Mouse (Mus musculus) C2C12 (cell line): ENCODE data around the gene Kalrn. TPM values are rescaled to one million over a fixed set of nuclear protein-coding genes. Genes with fewer than 3 reads are reported as not detected.

Experiments used
- H3K27me3 ChIP-seq: one replicate; pipeline ENCODE4 v1.6.1; 2011; ENCODE audit not compliant: control insufficient read depth, insufficient read depth, insufficient read length
- H3K36me3 ChIP-seq: one replicate; pipeline ENCODE4 v1.6.1; 2011; ENCODE audit not compliant: control insufficient read depth, insufficient read depth
- H3K4me3 ChIP-seq: one replicate; pipeline ENCODE4 v1.5.1; 2011; ENCODE audit warnings: mild to moderate bottlenecking, control low read depth; ENCODE audit not compliant: poor library complexity, insufficient read depth, severe bottlenecking
- H3K79me2 ChIP-seq: one replicate; pipeline ENCODE4 v1.6.1; 2011; ENCODE audit not compliant: control insufficient read depth, insufficient read depth
- H3K79me3 ChIP-seq: one replicate; pipeline ENCODE4 v1.6.1; 2011; ENCODE audit warnings: low read depth, control low read depth
- H3ac ChIP-seq: one replicate; pipeline ENCODE3; 2011; ENCODE audit warnings: low read depth; ENCODE audit not compliant: control insufficient read depth, insufficient read length
- CEBPB ChIP-seq: IDR thresholded peaks from one replicate; pipeline ENCODE4 v1.6.1; 2011; ENCODE audit warnings: low read depth, mild to moderate bottlenecking, control low read depth, moderate library complexity
- CTCF ChIP-seq: IDR thresholded peaks from one replicate; pipeline ENCODE4 v1.5.1; 2011; ENCODE audit not compliant: control insufficient read depth, insufficient read depth, insufficient read length
- FOSL1 ChIP-seq: IDR thresholded peaks from one replicate; pipeline ENCODE4 v1.8.0; 2011; ENCODE audit warnings: mild to moderate bottlenecking, low read length; ENCODE audit not compliant: poor library complexity, insufficient read depth, severe bottlenecking
- MAX ChIP-seq: IDR thresholded peaks from one replicate; pipeline ENCODE4 v1.6.1; 2011; ENCODE audit warnings: mild to moderate bottlenecking, control low read depth
- MYOD1 ChIP-seq: IDR thresholded peaks from one replicate; pipeline ENCODE4 v1.6.1; 2011; ENCODE audit warnings: low read depth; ENCODE audit not compliant: control insufficient read depth, insufficient read length
- MYOG ChIP-seq: IDR thresholded peaks from one replicate; pipeline ENCODE4 v1.6.1; 2011; ENCODE audit not compliant: control insufficient read depth, insufficient read length; ENCODE audit errors: extremely low read depth
- USF1 ChIP-seq: IDR thresholded peaks from one replicate; pipeline ENCODE4 v1.6.1; 2011; ENCODE audit warnings: low read depth, mild to moderate bottlenecking, control low read depth, moderate library complexity
- polyA plus RNA-seq: library from polyadenylated mRNA; unstranded; fragments of >200 nt; fragmentation: generic; extraction: Trizol; gene quantifications from one replicate; pipeline ENCODE4 v1.2.1, GENCODE M21; 2012; ENCODE audit warnings: missing spikeins

Kalrn gene
- polyA plus RNA-seq, 1 experiment = 8.6 TPM

DNA sequence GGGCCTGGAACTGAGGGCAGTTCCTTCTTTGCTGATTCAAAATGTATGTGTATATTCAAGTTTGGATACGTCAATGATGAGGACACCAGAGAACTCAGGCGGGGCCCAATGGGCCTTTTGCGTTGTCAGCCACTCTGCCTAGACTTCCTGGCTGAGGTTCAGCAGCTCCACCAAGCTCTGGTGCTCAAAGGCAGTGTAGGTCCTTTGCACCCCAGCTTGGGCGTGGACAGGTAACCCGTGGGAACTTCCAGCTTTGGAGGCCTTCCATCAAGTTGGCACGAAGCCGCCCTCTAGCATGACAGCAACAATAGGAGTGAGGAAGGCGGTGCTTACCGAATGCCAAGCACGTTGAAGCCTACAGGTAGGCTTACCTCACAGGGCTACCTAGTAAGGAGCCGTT is 639.9 kb downstream of the Kalrn start:
- H3K79me3 ChIP-seq = no peaks in the 10 kb centered on the region
- H3K27me3 ChIP-seq = no peaks in the 10 kb centered on the region
- TF ChIP-seq MYOD1 (no peak), CTCF (no peak), CEBPB (no peak), MAX (no peak), MYOG (no peak), FOSL1 (no peak), USF1 (no peak)
- no peak overlapping the region for H3K4me3 ChIP-seq
- no peak overlapping the region for H3ac ChIP-seq
- H3K36me3 ChIP-seq = no peaks in the 10 kb centered on the region
- no peaks in the 10 kb centered on the region for H3K79me2 ChIP-seq

GRCm38 (mm10) chr16:33932126-33932525 is 641.2 kb downstream of the Kalrn start:
- no peak for TF ChIP-seq MAX
- TF ChIP-seq MYOG = no peak

GRCm38 (mm10) chr16:33931682-33932081 is 641.6 kb downstream of the Kalrn start:
- H3K27me3 ChIP-seq = no peaks in the 10 kb centered on the region
- no peaks in the 10 kb centered on the region for H3K36me3 ChIP-seq
- no peaks in the 10 kb centered on the region for H3K79me3 ChIP-seq
- H3K4me3 ChIP-seq = no peak overlapping the region
- H3K79me2 ChIP-seq = no peaks in the 10 kb centered on the region
- no peak for TF ChIP-seq CEBPB
- TF ChIP-seq MYOD1 = no peak
- no peak for TF ChIP-seq MAX
- TF ChIP-seq FOSL1 = no peak
- no peak for TF ChIP-seq CTCF
- no peak for TF ChIP-seq USF1
- no peak for TF ChIP-seq MYOG
- no peak overlapping the region for H3ac ChIP-seq

More at GRCm38 (mm10) chr16:33932126-33932525, 641.2 kb downstream of the Kalrn start:
- no peaks in the 10 kb centered on the region for H3K79me3 ChIP-seq
- H3K27me3 ChIP-seq = no peaks in the 10 kb centered on the region
- H3K4me3 ChIP-seq = no peak overlapping the region
- H3K36me3 ChIP-seq = no peaks in the 10 kb centered on the region
- H3ac ChIP-seq = no peak overlapping the region
- no peaks in the 10 kb centered on the region for H3K79me2 ChIP-seq

GRCm38 (mm10) chr16:33930785-33931184 is 642.5 kb downstream of the Kalrn start:
- Histone ChIP-seq H3K79me2 (no peaks in the 10 kb centered on the region), H3K36me3 (no peaks in the 10 kb centered on the region), H3K27me3 (no peaks in the 10 kb centered on the region), H3K4me3 (no peak overlapping the region), H3K79me3 (no peaks in the 10 kb centered on the region), H3ac (no peak overlapping the region)
- TF ChIP-seq MYOG (no peak), FOSL1 (no peak), CEBPB (no peak), MYOD1 (no peak), CTCF (no peak), USF1 (no peak), MAX (no peak)

GRCm38 (mm10) chr16:33928788-33929462 is 644.4 kb downstream of the Kalrn start:
- Histone ChIP-seq H3K79me3 (no peaks in the 10 kb centered on the region), H3K27me3 (no peaks in the 10 kb centered on the region), H3ac (no peak overlapping the region), H3K36me3 (no peaks in the 10 kb centered on the region), H3K79me2 (no peaks in the 10 kb centered on the region), H3K4me3 (no peak overlapping the region)
- TF ChIP-seq USF1 = no peak
- TF ChIP-seq MAX = no peak
- TF ChIP-seq MYOG = no peak
- no peak for TF ChIP-seq FOSL1
- no peak for TF ChIP-seq CEBPB
- no peak for TF ChIP-seq CTCF
- TF ChIP-seq MYOD1 = no peak

DNA sequence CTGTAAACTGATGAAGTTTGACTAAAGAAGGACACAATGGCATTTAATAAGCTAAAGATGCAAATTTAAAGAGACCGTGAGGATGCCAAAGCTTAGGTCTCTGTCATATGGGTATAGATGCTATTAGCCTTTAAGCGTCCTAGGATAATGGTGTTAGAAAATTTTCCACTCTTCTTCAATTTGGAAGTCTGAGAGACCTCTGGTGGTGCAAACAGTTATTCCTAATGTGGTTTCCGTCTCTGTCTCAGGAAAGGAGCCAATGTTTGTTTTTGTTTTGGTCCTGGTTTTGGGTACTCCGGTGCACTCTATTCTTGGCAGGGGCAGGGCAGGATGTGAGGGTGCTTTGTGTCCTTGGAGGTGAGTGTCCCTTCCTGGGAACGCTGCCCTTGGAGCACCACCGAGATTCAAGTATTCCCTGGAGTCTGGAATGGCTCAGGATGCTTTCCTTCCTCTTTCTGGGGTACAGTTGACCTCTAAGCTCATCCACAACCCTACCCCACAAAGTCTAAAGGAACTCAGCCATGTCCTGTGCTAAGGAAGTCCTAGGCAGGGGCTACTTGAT is 646.0 kb downstream of the Kalrn start:
- Histone ChIP-seq H3K36me3 (no peaks in the 10 kb centered on the region), H3K79me3 (no peaks in the 10 kb centered on the region), H3K27me3 (no peaks in the 10 kb centered on the region), H3K4me3 (no peak overlapping the region), H3ac (no peak overlapping the region), H3K79me2 (no peaks in the 10 kb centered on the region)
- TF ChIP-seq FOSL1 (no peak), MYOD1 (no peak), CTCF (no peak), USF1 (no peak), MAX (no peak), CEBPB (no peak), MYOG (no peak)
